Mouse (Mus musculus) mammary gland, adult 2 months (tissue): ENCODE measurements around the gene Col20a1. TPM values are rescaled to one million over a fixed set of nuclear protein-coding genes. Genes with fewer than 3 reads are reported as not detected.

Experiments
- polyA plus RNA-seq: library from polyadenylated mRNA; depleted of rRNA; stranded (reverse); fragments of >200 nt; gene quantifications from 2 replicates; pipeline ENCODE4 v1.2.3, GENCODE M21; 2012; ENCODE audit warnings: low replicate concordance; rRNA removed

The Col20a1 gene
- 2.6 and 3.5 TPM in 2 replicates for polyA plus RNA-seq

GRCm38 (mm10) chr2:180986449-180986848 is at the start of gene Col20a1:
Col20a1 (plus strand) TSS chr2:180986535.

GRCm38 (mm10) chr2:180954061-180955047 is 32.0 kb upstream of the Col20a1 start, which contains the start of gene Nkain4:
Nkain4 (minus strand) TSS chr2:180954699.

GRCm38 (mm10) chr2:180967010-180967763 is 19.1 kb upstream of the Col20a1 start, which contains the start of gene Arfgap1:
Arfgap1 (plus strand) TSS chr2:180967225.

GRCm38 (mm10) chr2:181043437-181043836 is 57.1 kb downstream of the Col20a1 start, which contains the start of gene Chrna4:
Chrna4 (minus strand) TSS chr2:181043546.

Other genes starting within 250 kb of the Col20a1 start
- gene Bhlhe23, start 209.6 kb upstream of the Col20a1 start, polyA plus RNA-seq: not detected in 2 replicates
- gene Ythdf1, start 65.6 kb upstream of the Col20a1 start, polyA plus RNA-seq: 22.5 and 61.6 TPM in 2 replicates
- not detected in 2 replicates for gene Birc7, start 57.5 kb upstream of the Col20a1 start, polyA plus RNA-seq
- gene Nkain4, start 31.8 kb upstream of the Col20a1 start, polyA plus RNA-seq: 0.88 and 1.0 TPM in 2 replicates
- 47.7 and 59.1 TPM in 2 replicates for gene Arfgap1, start 19.3 kb upstream of the Col20a1 start, polyA plus RNA-seq
- 0.35 TPM in 1 of 2 replicates, not detected in the other for gene Chrna4, start 57.0 kb downstream of the Col20a1 start, polyA plus RNA-seq
- gene Kcnq2, start 148.8 kb downstream of the Col20a1 start, polyA plus RNA-seq: 0.04 TPM in 1 of 2 replicates, not detected in the other
- gene Eef1a2, start 170.5 kb downstream of the Col20a1 start, polyA plus RNA-seq: 0.16 and 238 TPM in 2 replicates
- gene Ppdpf, start 200.7 kb downstream of the Col20a1 start, polyA plus RNA-seq: 163 and 261 TPM in 2 replicates
- 0.11 and 0.40 TPM in 2 replicates for gene Ptk6, start 216.3 kb downstream of the Col20a1 start, polyA plus RNA-seq
- gene Srms, start 226.7 kb downstream of the Col20a1 start, polyA plus RNA-seq: 1.4 and 1.9 TPM in 2 replicates
- gene Fndc11, start 233.5 kb downstream of the Col20a1 start, polyA plus RNA-seq: 0.27 and 0.34 TPM in 2 replicates